Mouse (Mus musculus) layer of hippocampus, adult 9-10 months (tissue): ENCODE measurements around the gene Cbx5.
"Not testable (repeated sequence)": the region's sequence is repeated elsewhere in the genome, so short reads cannot be mapped to it uniquely, and the experiment has no call there.

Experiments
- DNase-seq: peaks from one replicate; pipeline ENCODE4 v3.0.0; 2022; ENCODE audit warnings: low spot score

Cbx5 gene

DNA sequence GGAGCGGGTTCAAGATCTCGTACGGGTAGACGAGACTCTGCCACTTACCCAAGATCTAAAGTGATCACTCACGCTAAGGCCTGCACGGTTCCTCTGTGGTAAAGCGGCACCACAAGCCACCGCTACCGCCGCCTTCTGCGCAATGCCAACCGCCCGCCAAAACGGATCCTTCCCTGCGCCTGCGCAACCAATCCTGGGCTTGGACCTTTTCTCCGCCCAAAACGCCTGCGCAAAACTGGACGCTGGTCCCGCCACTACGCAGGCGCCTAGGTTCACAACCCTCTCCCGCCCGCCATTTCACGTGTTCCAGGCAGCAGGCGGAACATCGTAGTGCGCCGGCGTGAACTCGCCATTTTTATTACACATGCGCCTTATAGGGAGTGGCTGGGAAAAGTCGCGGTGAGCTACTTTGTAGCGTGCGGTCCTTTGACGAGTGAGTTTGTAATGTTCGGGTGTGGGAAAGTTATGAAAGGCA lies at the start of gene Cbx5:
Gene Cbx5, minus strand, starts transcription at position 132 of the 475 bp plus-strand sequence.
- DNase-seq: peak; percentile 98

DNA sequence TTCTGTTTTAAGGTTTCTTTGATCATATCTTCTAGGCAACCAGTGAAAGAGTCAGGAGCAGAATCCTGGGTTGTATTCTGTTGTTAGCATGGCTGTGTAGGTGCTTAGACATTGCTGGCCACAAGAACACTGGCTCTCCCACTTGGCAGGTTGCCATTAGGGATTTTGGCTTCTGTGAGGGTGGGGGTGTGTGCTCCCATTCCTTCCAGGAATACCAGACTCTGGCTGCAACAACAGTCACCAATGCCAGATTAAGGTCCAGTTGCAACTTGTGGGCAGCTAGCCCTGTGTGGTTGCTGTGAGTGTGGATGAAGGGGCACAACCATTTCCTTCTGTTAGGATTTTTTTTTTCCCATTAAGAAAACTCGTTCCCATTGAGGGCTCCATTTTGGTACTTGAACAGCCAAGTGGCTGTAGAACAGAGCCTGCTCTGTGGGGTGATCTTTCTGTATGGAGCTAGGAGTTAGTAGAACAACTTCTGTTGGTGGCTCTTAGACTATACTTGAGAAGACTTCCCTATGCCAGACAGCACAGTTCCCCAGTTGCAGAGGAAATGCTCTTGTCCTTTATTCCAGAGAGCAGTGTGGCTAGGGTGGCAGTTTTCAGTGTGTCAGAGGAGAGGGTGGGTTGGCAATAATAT lies 46.3 kb upstream of the Cbx5 start:
- no peak for DNase-seq

DNA sequence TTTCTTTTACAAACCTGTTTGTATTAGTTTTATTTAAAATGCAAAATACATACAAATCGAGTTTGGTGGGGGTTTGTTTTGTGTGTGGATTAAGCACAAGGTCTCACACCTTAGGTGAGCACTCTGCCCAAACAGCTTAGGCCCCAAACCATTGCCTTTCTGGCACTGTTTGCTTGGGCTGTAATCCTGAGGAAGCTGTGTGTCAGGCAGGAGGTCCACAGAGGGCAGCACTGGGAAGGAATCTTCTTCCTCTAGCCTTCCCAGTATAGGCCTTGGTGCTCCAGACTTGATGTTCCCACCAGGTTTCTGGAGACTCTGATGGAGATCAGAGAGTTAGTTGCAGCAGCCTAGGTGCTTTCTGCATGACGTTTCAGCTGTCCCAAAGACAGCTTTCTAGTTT lies 45.0 kb upstream of the Cbx5 start:
- DNase-seq: no peak

DNA sequence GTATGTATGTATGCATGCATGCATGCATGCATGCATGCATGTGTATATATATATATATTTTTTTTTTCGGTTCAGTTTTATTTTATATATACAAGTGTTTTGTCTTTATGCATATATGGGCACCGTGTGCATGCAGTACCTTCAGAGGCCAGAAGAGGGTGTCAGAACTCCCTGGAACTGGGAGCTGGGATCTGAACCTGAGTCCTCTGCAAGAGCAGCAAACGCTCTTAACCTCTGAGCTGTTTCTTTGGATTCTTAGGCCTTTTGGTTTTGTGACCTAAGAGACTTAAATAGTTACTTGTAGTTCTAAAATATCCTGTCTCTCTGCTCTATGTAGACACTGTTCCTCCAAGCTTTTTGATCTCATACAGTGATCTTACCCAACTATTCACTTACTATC lies 44.5 kb upstream of the Cbx5 start:
- no peak for DNase-seq

DNA sequence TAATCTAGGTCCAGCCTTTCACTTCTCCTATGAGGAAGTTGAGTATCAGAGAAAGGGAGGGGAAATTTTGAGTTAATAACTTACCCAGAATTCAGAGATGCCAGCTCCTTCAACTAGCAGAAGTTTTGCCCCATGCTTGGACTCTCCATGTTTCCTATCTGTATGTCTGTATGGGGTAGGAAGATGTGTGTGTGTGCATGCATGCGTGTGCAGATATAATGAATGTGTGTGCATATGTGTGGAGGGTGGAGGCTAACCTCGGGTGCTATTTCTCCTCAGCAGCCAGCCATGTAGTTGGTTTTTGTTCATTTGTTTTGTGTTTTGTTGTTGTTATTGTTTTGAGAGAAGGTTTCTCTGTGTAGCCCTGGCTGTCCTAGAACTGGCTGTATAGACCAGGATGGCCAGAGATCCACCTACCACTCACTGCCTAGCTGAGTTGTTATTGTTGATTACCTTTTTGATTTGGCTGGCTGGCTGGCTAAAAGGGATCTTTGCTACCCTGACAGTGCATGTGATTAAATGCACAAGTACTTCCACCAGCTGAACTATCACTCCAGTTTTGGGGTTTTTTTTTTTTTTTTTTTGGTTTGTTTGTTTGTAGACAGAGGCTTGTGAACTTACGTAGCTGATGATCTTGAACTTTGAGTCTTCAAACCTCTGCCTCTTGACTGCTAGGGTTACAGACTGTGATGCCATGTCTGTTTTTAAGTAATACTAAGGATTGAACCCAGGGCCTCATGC lies 42.0 kb upstream of the Cbx5 start:
- DNase-seq: no peak

DNA sequence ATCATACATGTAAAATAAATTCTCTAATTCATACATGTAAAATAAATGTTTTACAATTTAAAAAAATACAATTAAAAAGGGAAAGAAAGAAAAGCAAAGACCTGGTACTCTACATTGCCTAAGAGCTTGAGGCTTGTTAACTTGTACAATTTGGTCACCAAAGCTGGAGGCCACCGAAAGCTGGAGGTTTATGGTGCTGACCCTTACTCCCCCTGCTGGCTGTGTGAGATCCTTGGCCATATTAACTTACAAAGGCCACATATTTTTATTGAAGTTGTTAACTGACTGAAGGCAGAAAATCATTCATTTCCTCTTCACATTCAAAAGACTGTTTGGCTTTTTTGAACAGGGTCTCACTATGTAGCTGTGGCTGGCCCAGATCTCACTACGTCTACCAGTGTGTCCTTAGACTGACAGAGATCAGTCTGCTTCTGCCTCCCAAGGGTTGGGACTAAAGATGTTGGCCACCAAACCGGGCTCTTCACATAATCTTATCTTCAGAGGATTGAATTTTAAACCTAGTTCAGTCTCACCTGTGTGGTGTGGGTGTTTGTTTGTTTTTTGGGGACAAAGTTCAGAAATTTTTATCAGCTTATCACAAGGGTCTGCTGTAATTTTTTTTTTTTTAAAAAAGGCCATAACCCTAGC lies 41.3 kb upstream of the Cbx5 start:
- DNase-seq: no peak

DNA sequence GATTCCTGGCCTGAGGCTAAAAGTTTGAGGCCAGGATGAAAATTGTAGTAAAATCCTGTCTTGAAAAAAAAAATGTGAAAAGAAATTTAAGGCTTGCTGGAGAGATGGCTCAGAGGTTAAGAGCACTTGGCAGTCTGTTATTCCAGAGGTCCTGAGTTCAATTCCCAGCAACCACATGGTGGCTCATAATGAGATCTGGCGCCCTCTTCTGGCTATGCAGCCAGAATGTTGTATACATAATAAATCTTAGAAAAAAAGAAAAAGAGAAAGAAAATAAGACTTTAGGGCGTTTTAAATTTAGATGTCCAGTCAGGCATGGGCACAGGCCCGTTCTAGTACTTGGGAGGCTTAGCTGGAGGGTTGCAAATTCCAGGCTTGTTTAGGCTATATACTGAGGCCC lies 40.1 kb upstream of the Cbx5 start:
- DNase-seq: no peak

DNA sequence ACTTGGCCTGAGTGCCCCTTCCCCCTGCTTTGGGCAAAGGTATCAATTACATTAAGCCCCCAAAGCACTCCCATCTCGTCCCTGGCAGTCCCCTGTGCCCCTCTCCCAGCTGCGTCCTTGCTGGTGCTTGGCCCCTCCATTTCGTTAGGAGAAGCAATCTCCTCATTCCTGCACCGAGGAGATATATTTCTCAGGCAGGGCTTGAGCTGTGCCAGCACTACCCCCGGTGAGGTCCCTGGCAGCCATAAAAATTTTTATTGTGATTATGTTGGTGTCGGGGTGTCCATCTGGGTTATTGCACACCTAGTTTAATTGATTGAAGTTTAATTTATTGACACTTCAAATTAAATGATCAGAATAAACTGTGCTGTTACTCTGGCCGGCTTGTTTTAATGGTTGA lies 38.3 kb upstream of the Cbx5 start:
- no peak for DNase-seq

DNA sequence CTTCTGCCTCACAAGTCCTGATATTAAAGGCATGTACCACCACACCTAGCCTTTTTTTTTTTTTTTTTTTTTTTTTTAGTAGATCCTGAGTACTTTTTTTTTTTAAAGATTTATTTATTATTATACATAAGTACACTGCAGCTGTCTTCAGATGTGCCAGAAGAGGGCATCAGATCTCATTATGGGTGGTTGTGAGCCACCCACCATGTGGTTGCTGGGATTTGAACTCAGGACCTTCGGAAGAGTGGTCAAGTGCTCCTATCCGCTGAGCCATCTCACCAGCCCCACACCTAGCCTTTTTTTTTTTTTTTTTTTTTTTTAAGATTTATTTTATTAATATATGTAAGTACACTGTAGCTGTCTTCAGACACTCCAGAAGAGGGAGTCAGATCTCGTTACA lies 36.3 kb upstream of the Cbx5 start:
- DNase-seq: not testable (repeated sequence)

DNA sequence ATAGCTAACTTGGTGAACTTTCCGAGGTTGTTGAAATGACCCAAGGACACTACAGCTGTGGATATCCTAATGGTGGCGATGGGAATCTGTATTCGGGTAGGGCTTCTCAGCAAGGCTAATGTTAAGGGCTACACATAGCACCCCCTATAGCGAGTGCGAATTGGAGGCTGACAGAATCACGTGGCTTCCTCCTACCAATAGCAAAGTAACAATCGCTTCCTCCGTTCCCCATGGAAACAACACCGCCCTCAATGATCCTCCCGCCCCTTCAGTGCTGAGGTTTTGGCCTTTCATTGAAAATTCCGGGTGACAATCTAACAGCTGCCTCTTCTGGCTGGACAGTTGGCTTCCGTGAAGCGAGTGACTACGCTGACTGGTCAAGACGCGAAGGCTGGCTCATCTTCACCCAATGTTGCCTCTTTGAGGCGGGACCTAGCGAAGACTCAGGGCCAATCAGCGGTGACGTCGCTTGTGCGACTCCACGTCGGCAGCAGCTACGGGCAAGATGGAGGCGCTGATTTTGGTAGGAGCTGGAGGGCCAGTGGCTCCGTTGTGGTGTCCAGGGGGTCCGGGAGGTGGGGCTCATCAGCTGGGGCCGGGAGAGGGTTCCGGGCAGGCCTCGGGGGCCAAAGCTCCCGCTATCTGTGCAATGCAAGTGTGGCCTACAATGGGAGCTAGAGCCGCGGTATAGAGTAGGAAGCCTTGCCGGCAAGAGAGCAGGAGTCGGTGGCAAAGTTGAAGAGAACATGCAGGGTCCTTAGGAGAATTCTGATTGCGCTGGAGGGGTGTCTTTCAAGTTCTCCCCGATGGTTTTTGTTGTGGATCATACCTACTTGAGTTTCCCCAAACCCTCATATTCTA lies 33.0 kb upstream of the Cbx5 start, which contains the start of gene Copz1:
Gene Copz1, plus strand, starts transcription at position 296 of the 861 bp plus-strand sequence.
- peak; percentile 97 for DNase-seq

DNA sequence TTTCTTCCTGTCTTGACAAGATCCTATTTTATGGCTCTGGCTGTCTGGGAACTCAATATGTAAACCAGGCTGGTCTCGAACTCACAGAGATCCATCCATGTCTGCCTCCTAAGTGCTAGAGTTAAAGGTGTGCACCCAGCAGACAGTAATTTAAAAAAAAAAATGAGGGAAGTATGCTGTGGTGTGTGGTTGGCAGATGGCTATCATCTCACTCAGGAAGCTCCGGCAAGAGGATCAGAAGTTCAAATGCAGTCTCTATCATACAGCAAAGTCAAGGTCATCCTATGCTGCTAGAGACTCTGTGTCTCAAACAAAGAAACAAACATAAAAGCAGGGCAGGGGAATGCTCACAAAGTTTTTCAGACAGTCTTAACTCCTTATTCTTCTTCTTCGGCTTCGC lies 29.3 kb upstream of the Cbx5 start:
- no peak for DNase-seq

DNA sequence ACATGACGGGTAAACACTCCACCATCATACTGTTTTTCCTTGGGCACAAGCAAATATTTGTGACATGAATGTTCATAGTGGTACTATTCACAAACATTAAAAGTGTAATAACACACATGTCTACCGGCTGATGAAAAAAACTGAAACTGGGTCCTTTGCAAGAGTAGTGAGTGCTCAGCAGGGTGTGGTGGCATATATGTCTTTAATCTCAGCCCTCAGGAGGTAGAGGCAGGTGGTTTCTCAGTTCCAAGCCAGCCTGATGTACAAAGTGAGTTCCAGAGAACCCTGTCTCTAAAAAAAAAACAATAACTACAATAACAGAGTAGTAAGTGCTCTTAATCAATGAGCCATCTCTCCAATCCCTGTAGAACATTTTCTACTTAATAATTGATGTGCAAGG lies 25.2 kb upstream of the Cbx5 start:
- no peak for DNase-seq

DNA sequence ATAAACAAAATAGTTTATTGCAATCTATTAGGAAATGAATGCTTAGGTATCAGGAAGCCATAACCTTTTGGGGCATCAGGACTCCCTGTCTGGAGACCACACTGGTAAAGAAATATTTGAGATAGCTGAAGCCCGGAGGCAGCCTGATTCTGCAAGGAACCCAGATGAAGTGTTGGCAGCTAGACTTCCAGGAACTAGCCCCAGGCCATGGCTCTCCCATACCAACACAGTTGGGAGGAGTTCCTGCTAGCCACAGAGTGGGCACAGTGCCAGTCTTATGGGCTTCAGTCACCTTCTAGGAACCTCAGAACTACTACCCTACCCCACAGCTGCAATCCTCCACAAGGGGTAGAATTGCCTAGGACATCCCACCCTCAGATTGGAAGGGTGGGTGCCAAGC lies 20.4 kb upstream of the Cbx5 start:
- no peak for DNase-seq

DNA sequence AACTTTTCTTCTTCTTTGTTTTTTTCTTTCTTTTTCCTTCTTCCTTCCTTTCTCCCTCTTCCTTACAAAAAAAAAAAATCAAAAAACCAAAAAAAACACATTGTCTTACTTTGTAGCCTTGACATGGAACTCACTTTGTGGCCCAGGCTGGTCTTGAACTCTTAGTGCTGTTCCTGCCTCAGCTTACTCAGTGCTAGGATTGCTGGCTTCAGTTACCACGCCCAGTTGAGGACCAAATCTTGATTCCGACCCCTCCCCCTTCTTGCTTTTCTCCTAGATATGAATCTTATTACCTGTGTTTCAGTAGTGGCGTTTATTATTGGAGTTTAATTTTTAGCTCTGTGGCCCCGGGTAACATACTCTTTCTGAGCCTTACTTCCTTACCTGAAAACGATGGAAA lies 19.5 kb upstream of the Cbx5 start:
- no peak for DNase-seq

DNA sequence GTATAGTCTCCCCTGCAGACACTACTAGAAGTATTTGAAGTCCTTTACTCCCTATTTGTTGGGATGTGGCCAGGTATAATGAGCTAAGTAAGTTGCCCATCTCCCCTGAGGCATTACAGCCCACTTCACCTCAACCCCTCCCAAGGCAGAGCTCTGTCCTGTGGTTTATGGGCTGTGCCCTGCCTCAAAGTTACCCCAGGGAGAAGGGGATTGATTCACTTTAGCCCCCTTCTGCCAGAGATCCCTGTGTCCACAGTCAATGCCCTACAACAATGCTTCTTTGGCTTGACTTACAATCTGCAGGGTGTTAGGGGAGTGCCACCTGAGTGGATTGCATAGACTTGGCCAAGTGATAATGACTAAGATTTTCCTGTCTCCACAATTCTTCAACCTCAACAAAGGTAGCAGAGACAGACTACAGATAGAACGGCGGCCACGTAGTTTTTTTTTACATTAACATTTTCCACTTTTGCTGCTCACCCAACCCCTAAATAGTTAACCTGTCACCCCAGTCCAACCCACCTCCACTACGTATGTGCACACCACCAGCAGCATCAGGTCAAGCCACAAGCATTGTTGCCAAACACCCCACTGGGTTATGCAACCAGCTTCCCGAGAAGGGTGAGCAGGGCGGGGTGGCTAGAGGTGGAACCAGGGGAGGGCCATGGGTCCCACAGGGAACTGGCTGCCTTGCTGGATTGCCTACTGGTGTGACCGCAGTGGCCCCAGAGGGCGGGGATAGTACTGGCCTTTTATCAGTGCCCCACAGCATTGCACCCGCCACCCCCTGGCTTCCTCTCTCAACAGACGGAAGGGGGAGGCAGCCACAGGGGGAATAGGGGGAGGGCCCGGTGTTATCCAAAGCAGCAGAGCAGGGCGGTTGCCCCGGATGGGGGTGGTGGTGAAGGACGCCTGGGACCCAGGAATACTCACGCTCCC lies 18.4 kb upstream of the Cbx5 start, which contains the start of gene Nfe2:
Gene Nfe2, minus strand, starts transcription at position 614 of the 939 bp plus-strand sequence.
- no peak for DNase-seq

DNA sequence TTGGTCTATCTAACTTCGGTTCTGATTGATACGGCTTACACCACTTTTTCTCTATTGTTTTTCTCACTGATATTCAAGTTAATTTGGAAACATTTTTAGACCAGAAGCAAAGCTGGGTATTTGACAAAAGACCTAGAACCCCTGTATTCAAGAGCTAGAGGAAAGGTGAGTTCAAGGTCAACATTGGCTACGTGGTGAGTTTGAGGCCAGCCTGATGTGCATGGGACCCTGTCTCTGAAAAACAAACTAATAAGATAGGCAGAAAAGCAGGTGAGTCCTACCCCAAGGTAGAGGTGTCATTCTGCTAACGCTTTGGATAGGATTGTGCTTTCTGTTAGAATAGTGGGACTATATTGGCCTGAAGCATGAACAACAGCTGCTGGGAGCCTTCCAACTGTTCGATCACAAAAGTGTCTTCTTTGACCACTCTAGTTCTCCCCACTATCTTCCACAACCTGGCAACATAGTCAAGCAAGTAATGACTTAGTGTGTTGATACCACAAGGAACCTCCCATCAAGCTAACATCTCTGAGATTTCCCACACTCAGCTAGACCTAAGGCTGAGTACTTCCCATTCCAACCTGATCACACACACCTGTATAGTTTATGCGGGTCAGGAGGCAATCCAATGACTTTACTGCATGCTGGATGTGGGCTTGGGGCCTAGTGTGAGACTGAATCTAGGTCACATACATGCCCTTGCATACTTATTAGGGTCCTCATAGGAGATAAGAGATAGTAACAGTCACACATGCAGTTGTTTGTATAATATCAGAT lies 16.8 kb upstream of the Cbx5 start:
- no peak for DNase-seq

DNA sequence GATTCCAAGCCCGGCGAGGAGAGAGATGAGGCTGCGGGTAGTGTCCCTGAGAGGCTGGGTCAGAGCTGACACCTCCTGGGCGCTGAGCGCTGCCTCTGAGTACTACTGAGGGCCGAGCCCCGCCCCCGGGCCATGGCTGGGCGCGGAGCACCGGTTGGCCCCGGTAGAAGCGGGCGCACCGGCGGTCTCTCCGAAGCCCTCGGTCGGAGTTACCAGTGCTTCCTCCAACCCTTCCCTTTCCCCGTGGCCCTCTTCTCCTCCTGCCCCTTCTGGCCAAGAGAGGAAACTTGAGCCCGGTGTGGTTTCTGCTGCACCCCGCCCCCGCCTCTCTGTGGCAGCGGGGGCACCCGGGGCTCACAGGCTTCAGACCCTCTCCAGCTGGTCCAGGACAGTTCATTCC lies 15.6 kb upstream of the Cbx5 start:
- DNase-seq: no peak

DNA sequence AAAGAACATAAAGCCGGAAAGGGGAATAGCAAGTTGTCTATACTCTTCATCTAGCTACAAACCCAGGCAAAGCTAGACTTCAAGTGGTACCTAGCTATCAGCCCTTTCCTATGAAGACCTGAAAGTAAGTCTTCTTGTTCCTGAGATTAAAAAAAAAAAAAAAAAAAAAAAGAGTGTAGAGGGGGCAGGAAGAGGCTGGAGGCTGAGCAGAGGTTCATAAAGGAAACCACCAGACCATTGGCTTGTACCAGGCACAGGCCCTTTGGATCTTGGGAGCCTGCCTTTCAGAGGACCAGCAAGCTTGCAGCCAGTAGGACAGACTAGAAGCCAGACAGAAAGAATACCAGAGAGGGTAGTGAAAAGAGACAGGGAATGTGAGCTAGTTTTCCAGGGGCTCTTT lies 13.7 kb upstream of the Cbx5 start:
- no peak for DNase-seq

DNA sequence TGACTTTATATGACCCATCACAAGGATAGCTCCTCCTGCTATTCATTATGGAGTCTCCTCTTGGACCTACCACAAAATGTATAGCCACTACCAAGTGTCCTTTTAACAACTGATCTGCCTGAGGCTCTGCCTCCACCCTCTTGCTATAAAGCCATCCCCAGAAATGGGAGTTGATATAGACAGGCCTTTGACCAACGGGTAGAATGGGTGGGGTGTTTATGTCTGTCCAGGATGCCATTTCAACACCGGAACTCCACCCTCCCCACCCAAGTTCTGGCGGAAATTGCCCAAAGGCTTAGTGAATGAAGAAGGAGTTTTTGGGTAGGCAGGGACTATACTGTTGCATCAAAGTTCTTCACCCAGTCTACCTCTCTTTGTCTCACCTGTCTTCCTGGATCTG lies 13.0 kb upstream of the Cbx5 start:
- DNase-seq: no peak

DNA sequence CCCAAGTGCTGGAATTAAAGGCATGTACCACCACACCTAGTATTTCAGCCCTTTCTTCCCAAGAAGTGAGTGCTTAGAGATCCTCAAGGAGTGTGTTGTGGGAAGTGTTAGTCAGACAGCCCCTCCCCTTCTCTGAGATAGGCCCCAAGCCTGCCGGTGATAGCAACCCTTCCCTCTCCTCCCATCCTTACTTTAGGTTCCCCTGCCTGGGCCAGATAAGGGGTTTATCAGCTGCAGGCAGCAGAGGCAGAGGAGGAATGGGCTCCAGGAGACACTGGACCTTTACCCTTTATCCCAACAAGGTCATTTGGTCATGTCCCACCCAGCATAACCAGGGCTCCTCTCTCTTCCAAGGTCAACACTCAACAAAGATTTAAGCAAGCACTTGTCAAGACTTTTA lies 12.0 kb upstream of the Cbx5 start:
- no peak for DNase-seq
